Mouse (Mus musculus) granulocyte monocyte progenitor cell, adult 5-6 weeks (primary cell): ENCODE measurements around the gene Capns1. TPM values are rescaled to one million over a fixed set of nuclear protein-coding genes. Genes with fewer than 3 reads are reported as not detected.
"Not testable (repeated sequence)": the region's sequence is repeated elsewhere in the genome, so short reads cannot be mapped to it uniquely, and the experiment has no call there.

ENCODE experiments used
- ATAC-seq: replicated peaks from 2 replicates; pipeline ENCODE4 v1.8.0; 2016; ENCODE audit warnings: mild to moderate bottlenecking, moderate TSS enrichment, inconsistent platforms; ENCODE audit not compliant: poor library complexity, severe bottlenecking
- total RNA-seq, 2 experiments: library from RNA; stranded (forward) in 1 of 2; stranded (reverse) in 1 of 2; fragments of 200-712, 200-1000 nt in 1 of 2; fragments of >200 nt in 1 of 2; fragmentation: Nextera tagmentation in 1 of 2; gene quantifications; 2 replicates each; pipeline ENCODE4 v1.2.3; 2014 to 2017

The Capns1 gene
- total RNA-seq (2014; fragmentation: Nextera tagmentation) (236 and 240 TPM in 2 replicates), total RNA-seq (2017) (176 and 196 TPM in 2 replicates)

DNA sequence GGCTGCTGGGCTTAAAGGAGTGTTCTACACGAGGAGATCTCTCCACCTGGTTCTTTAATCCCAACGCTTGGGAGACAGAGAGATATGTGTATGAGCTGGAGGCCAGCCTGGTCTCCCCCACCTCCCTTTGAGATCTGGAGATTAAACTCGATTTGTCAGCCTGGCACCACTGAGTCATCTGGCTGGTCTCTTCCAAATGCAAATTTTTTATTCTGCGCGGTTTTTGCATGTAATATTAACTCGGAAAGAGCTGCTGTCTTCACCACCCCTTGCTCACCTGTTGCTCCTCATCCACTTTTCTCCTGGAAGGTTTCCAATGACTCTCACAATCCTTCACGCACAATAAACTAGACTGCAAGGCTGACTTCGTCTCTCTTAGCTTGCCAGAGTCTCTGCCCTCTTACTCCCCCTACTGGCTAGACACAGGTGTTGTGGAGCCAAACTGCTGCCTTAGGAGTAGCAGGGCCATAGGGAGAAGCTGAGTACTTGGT lies at the start of gene Capns1:
Gene Capns1 (minus strand): TSS at position 331 of the 491 bp plus-strand sequence.
- ATAC-seq, result peak; percentile 62

DNA sequence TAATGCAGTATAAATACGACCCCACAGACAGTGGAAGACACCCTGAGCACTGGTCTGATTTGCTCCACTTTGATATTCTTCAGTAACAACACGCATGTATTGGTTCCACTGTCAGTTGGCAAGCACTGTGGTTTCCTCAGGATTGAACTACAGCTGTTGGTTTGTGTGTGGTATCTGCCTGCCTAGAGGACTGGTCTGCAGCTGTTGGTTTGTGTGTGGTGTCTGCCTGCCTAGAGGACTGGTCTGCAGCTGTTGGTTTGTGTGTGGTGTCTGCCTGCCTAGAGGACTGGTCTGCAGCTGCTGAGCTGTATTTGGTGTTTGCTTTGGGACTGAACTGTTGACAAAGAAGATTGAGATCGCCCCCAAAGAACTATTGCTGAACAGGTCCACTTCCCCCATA lies 38.8 kb upstream of the Capns1 start:
- not testable (repeated sequence) for ATAC-seq

DNA sequence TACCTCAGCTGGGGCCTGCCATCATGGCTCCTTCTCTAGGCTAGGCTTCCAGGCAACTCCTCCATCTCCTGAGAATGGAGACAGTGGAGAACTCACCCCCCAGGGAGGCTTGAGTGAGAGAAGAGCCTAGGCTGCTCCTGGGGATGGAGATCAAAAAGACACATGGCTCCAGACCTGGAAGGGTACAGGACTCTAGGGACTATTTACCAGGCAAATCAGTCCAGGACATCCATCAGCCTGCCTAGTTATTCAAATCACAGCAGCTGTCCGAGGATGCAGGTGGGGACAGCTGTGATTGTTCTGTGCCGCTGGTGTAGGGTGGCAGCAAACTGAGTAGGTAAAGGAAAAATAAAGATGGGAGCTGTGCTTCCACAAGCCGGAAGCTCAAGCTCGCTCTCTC lies 37.0 kb upstream of the Capns1 start, which contains the start of gene Ovol3:
Gene Ovol3 (minus strand): TSS at position 101 of the 400 bp plus-strand sequence.
- no peak for ATAC-seq

DNA sequence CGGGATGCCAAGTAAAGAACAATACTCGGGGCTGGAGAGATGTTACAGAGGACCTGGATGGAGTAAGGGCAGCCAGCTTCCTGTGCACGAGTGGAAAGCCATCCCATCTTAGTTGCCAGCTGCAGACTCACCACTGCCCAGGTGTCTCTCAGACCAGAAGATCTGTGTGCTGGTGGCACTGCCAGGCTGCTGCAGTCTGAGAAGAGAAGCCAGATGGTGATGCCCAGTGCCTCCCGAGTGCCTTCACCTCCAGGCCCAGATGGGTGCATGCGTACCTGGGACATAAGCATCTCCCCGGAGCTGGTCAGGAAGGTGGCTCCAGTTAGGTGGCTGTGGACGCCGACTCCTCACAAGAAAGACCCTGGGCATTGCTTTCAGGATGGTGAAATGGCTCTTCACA lies 36.5 kb upstream of the Capns1 start:
- ATAC-seq, result no peak

- no peak for ATAC-seq
These were observed 35.8 kb upstream of the Capns1 start for GRCm38 (mm10) chr7:30234276-30234858.

- no peak for ATAC-seq
These were observed 34.8 kb upstream of the Capns1 start for GRCm38 (mm10) chr7:30233387-30233786.

- ATAC-seq, result peak; percentile 41
These were observed 34.1 kb upstream of the Capns1 start for GRCm38 (mm10) chr7:30232631-30233148.

- peak; percentile 94 for ATAC-seq
These were observed 33.3 kb upstream of the Capns1 start, which contains the start of the genes Polr2i and Tbcb for GRCm38 (mm10) chr7:30231669-30232454. Gene Polr2i (plus strand): TSS chr7:30231948. Gene Tbcb (minus strand): TSS chr7:30232272.

GRCm38 (mm10) chr7:30231328-30231668 lies 32.7 kb upstream of the Capns1 start:
- ATAC-seq, result no peak

DNA sequence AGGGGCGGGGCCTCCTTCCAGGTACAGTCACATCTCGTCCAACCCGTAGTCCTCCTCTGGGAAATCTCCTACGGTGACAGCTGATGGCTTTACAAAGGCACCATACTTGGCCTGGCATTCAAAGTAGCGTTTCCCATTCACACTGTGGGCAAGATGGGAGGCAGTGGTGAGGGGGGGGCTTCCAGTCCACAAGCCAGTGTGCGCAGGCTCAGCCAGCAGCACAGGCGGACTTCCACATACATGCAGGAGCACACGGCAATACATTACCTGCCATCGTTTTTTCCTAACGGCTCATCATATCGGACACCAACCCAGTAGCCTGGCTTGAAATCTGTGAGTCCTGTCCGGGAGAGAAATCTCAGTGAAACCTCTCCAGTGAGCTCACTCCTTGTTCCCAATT lies 25.6 kb upstream of the Capns1 start:
- ATAC-seq, result no peak

DNA sequence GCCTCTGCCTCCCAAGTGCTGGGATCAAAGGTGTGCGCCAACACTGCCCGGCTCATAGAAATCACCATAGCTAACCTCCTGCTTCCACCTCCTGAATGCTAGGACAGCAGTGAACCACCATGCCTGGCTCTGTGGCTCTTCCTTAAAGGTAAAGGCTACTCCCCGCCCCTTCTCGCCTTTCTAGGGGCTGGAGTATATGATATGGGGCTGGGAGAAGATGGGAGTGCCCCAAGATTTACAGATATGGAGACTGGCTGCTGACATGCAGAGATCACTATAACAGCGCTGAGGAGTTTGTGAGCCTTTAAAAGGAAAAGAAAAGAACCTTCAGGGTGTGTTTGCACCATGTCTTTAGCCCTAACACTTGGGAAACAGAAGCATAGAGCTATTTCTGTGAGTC lies 23.6 kb upstream of the Capns1 start:
- no peak for ATAC-seq

GRCm38 (mm10) chr7:30221433-30221832 lies 22.8 kb upstream of the Capns1 start:
- ATAC-seq, result no peak

GRCm38 (mm10) chr7:30220008-30220356 lies 21.4 kb upstream of the Capns1 start:
- no peak; the same call in 1 of the 2 replicates for ATAC-seq

GRCm38 (mm10) chr7:30219293-30220007 lies 20.8 kb upstream of the Capns1 start:
- peak; percentile 91 for ATAC-seq

DNA sequence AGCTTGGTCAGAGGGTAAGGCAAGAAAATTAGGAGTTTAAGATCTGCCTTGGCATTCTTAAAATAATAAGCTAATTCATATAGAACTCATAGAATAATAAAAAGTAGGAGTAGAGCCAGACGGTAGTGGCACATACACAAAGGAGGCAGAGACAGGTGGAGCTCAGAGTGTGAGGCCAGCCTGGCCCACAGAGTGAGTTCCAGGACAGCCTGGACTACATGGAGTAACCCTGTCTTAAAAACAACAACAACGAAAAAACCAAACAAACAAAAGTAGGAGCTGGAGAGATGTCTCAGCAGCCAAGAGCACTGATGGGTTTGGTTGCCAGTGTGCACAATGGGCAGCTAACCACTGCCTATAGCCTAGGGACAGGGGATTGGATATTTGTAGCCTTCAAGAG lies 18.7 kb upstream of the Capns1 start:
- ATAC-seq, result no peak

DNA sequence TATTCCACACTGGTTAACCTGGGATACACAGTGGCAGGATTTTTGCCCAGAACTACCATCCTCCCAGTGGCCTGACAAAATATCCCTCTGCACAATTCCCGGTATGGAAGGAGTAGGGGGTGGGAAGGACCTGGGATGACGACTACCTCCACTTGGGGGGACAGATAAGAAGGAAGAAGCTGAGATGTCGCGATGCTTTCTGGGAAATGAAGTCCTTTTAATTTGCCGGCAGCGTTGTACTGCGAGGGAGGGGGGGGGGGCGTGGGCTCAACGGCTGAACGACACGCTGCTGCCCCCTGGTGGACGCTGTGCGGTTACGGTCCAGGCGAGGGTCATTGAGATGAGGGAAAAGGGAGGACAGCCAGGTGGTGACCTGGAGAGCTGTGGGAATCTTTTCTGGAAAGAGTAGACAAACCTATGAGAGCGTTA lies 18.1 kb upstream of the Capns1 start:
- peak; percentile 64 for ATAC-seq

DNA sequence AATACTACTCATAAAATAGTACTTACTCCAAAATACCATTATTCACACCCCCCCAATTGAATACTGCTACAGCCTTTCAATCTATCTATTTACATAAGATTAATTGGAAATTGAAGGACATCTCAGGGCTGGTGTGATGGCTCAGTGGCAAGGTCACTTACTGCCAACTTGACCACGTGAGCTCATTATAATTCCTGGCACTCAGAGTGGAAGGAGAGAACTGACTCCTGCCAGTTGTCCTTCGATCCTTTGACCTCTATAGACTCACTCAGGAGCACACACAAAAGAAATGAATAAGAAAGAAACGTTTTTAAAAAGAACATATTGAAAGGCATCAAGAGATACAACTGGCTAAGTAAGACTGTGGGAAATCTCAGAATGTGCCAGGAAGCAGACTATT lies 17.3 kb upstream of the Capns1 start:
- no peak for ATAC-seq

DNA sequence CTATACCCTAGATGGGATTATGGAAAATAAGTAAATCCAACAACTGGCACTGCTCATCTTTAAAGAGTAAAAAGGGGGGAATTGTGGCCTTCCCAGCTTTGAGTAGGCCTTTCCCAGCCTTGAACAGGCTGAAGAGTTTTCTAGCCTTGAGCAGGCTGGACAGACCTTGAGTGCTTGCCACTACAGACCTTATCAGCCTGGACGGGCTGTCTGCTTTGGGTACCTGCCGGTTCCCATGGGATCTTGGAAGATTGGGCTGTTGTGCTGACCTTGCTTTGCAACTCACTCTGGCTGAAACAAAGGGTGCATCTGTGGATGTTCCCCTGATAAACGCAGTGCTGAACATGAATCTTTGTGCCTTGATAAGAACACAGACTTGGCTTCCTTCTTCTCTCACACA lies 15.3 kb upstream of the Capns1 start:
- no peak for ATAC-seq

- ATAC-seq, result no peak
These were observed 12.4 kb upstream of the Capns1 start for GRCm38 (mm10) chr7:30211025-30211424.

- ATAC-seq, result not testable (repeated sequence)
These were observed 7.8 kb upstream of the Capns1 start for GRCm38 (mm10) chr7:30206364-30206763.

DNA sequence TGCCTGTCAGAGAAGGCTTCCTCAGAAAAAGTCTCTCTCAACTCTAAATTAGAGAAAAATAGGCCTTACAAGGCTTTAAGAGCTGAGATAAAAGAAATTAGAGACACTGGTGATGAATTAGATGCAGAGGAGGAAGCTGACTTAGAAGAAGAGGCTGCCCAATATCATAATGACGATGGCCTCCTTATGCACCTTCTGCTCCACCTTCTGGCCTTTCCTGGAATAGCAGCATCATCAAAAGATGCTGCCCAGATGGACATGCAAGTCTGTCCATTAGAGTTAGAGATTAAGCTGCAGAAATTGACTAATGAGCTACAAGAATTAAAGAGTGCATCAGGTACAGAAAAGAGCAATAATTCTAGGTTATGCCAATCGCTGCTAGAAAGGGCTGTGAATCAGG lies 6.8 kb upstream of the Capns1 start:
- ATAC-seq, result peak; percentile 87
